Mouse (Mus musculus): ENCODE data around the gene Srp72. TPM values are rescaled to one million over a fixed set of nuclear protein-coding genes. Genes with fewer than 3 reads are reported as not detected.
"Not testable (repeated sequence)": the region's sequence is repeated elsewhere in the genome, so short reads cannot be mapped to it uniquely, and the experiment has no call there.

The Srp72 gene
- polyA plus RNA-seq, 1 experiment from 2014 or later: 92.3 TPM

GRCm38 (mm10) chr5:77013171-77013570 is 38.7 kb downstream of the Srp72 start:
- no peak overlapping the region for H3K27ac ChIP-seq (ENCODE audit: low read depth, low read length)
- no peak for ATAC-seq
- WGBS: 84% methylated on average over 3 of the region's 3 CpGs

GRCm38 (mm10) chr5:77015544-77016482 is 41.3 kb downstream of the Srp72 start, which contains the start of gene Thegl:
Gene Thegl, plus strand, starts transcription at chr5:77016023.
- Histone ChIP-seq H3K4me2 (ENCODE audit: low read length) (peak within 1 kb of the TSS; percentile 74), H3K4me3 (ENCODE audit: low read depth, low read length) (peak within 1 kb of the TSS; percentile 48), H3K9me3 (replicated peaks; ENCODE audit: control insufficient read depth, low read length) (no peaks in the 10 kb centered on the region), H3K36me3 (ENCODE audit: control insufficient read depth, insufficient read depth, low read length) (no peaks in the 10 kb centered on the region), H3K9ac (ENCODE audit: low read length) (peak within 1 kb of the TSS; percentile 50), H3K27me3 (replicated peaks; ENCODE audit: control insufficient read depth, insufficient read depth, low read length) (0 out of 2 replicates have a peak, but pooled peaks cover 2% of the 10 kb centered on the region), H3K4me1 (ENCODE audit: control insufficient read depth, insufficient read depth, low read length) (no peaks in the 10 kb centered on the region), H3K27ac (ENCODE audit: low read depth, low read length) (no peak within 1 kb of the TSS)
- peak; percentile 99 for ATAC-seq
- 10% methylated on average over 57 of the region's 57 CpGs for WGBS
- DNase-seq (ENCODE audit: low spot score): peak; percentile 89

More at GRCm38 (mm10) chr5:77013171-77013570, 38.7 kb downstream of the Srp72 start:
- H3K36me3 ChIP-seq (ENCODE audit: control insufficient read depth, insufficient read depth, low read length): no peaks in the 10 kb centered on the region
- no peak overlapping the region for H3K9ac ChIP-seq (ENCODE audit: low read length)
- no peaks in the 10 kb centered on the region for H3K9me3 ChIP-seq (replicated peaks; ENCODE audit: control insufficient read depth, low read length)
- no peaks in the 10 kb centered on the region for H3K4me1 ChIP-seq (ENCODE audit: control insufficient read depth, insufficient read depth, low read length)
- no peak overlapping the region for H3K4me3 ChIP-seq (ENCODE audit: low read depth, low read length)
- 0 out of 2 replicates have a peak, but pooled peaks cover 2% of the 10 kb centered on the region for H3K27me3 ChIP-seq (replicated peaks; ENCODE audit: control insufficient read depth, insufficient read depth, low read length)
- H3K4me2 ChIP-seq (ENCODE audit: low read length): no peak overlapping the region
- DNase-seq (ENCODE audit: low spot score): no peak

GRCm38 (mm10) chr5:77028034-77028433 is 53.6 kb downstream of the Srp72 start:
- no peaks in the 10 kb centered on the region for H3K9me3 ChIP-seq (replicated peaks; ENCODE audit: control insufficient read depth, low read length)
- no peak for ATAC-seq
- no peaks in the 10 kb centered on the region for H3K4me1 ChIP-seq (ENCODE audit: control insufficient read depth, insufficient read depth, low read length)
- H3K4me3 ChIP-seq (ENCODE audit: low read depth, low read length): no peak overlapping the region
- no peak overlapping the region for H3K4me2 ChIP-seq (ENCODE audit: low read length)
- H3K36me3 ChIP-seq (ENCODE audit: control insufficient read depth, insufficient read depth, low read length): no peaks in the 10 kb centered on the region
- WGBS: 90% methylated on average over 3 of the region's 3 CpGs
- no peak for DNase-seq (ENCODE audit: low spot score)
- no peak overlapping the region for H3K27ac ChIP-seq (ENCODE audit: low read depth, low read length)
- H3K27me3 ChIP-seq (replicated peaks; ENCODE audit: control insufficient read depth, insufficient read depth, low read length): no peaks in the 10 kb centered on the region
- no peak overlapping the region for H3K9ac ChIP-seq (ENCODE audit: low read length)

GRCm38 (mm10) chr5:77029735-77030134 is 55.3 kb downstream of the Srp72 start:
- 77% methylated on average over 5 of the region's 5 CpGs for WGBS
- H3K36me3 ChIP-seq (ENCODE audit: control insufficient read depth, insufficient read depth, low read length): no peaks in the 10 kb centered on the region
- no peaks in the 10 kb centered on the region for H3K27me3 ChIP-seq (replicated peaks; ENCODE audit: control insufficient read depth, insufficient read depth, low read length)
- 0 out of 2 replicates have a peak, but pooled peaks have one; percentile 48 for ATAC-seq
- H3K4me1 ChIP-seq (ENCODE audit: control insufficient read depth, insufficient read depth, low read length): no peaks in the 10 kb centered on the region
- H3K27ac ChIP-seq (ENCODE audit: low read depth, low read length): no peak overlapping the region
- peak; percentile 57 for DNase-seq (ENCODE audit: low spot score)
- H3K9me3 ChIP-seq (replicated peaks; ENCODE audit: control insufficient read depth, low read length): no peaks in the 10 kb centered on the region
- H3K9ac ChIP-seq (ENCODE audit: low read length): no peak overlapping the region
- H3K4me3 ChIP-seq (ENCODE audit: low read depth, low read length): no peak overlapping the region
- H3K4me2 ChIP-seq (ENCODE audit: low read length): no peak overlapping the region

GRCm38 (mm10) chr5:77035101-77035500 is 60.6 kb downstream of the Srp72 start:
- H3K4me1 ChIP-seq (ENCODE audit: control insufficient read depth, insufficient read depth, low read length); H3K9ac ChIP-seq (ENCODE audit: low read length); H3K27ac ChIP-seq (ENCODE audit: low read depth, low read length); H3K27me3 ChIP-seq (replicated peaks; ENCODE audit: control insufficient read depth, insufficient read depth, low read length); H3K9me3 ChIP-seq (replicated peaks; ENCODE audit: control insufficient read depth, low read length); H3K4me3 ChIP-seq (ENCODE audit: low read depth, low read length); H3K4me2 ChIP-seq (ENCODE audit: low read length); DNase-seq (ENCODE audit: low spot score); H3K36me3 ChIP-seq (ENCODE audit: control insufficient read depth, insufficient read depth, low read length): not testable (repeated sequence)
- ATAC-seq: peak; percentile 66

GRCm38 (mm10) chr5:77038451-77038850 is 64.0 kb downstream of the Srp72 start:
- no peaks in the 10 kb centered on the region for H3K4me1 ChIP-seq (ENCODE audit: control insufficient read depth, insufficient read depth, low read length)
- DNase-seq (ENCODE audit: low spot score): no peak
- no peaks in the 10 kb centered on the region for H3K27me3 ChIP-seq (replicated peaks; ENCODE audit: control insufficient read depth, insufficient read depth, low read length)
- H3K4me2 ChIP-seq (ENCODE audit: low read length): no peak overlapping the region
- no peaks in the 10 kb centered on the region for H3K36me3 ChIP-seq (ENCODE audit: control insufficient read depth, insufficient read depth, low read length)
- WGBS: 93% methylated on average over 10 of the region's 10 CpGs
- ATAC-seq: no peak
- no peak overlapping the region for H3K27ac ChIP-seq (ENCODE audit: low read depth, low read length)
- no peak overlapping the region for H3K4me3 ChIP-seq (ENCODE audit: low read depth, low read length)
- H3K9ac ChIP-seq (ENCODE audit: low read length): no peak overlapping the region
- no peaks in the 10 kb centered on the region for H3K9me3 ChIP-seq (replicated peaks; ENCODE audit: control insufficient read depth, low read length)

GRCm38 (mm10) chr5:77039391-77039790 is 64.9 kb downstream of the Srp72 start:
- Histone ChIP-seq H3K4me2 (ENCODE audit: low read length) (no peak overlapping the region), H3K9me3 (replicated peaks; ENCODE audit: control insufficient read depth, low read length) (no peaks in the 10 kb centered on the region), H3K36me3 (ENCODE audit: control insufficient read depth, insufficient read depth, low read length) (no peaks in the 10 kb centered on the region), H3K27ac (ENCODE audit: low read depth, low read length) (no peak overlapping the region), H3K4me3 (ENCODE audit: low read depth, low read length) (no peak overlapping the region), H3K9ac (ENCODE audit: low read length) (no peak overlapping the region), H3K4me1 (ENCODE audit: control insufficient read depth, insufficient read depth, low read length) (no peaks in the 10 kb centered on the region), H3K27me3 (replicated peaks; ENCODE audit: control insufficient read depth, insufficient read depth, low read length) (no peaks in the 10 kb centered on the region)
- DNase-seq (ENCODE audit: low spot score) (no peak), ATAC-seq (no peak)

- Histone ChIP-seq H3K27me3 (replicated peaks; ENCODE audit: control insufficient read depth, insufficient read depth, low read length) (no peaks in the 10 kb centered on the region), H3K36me3 (ENCODE audit: control insufficient read depth, insufficient read depth, low read length) (no peaks in the 10 kb centered on the region), H3K9ac (ENCODE audit: low read length) (no peak overlapping the region), H3K4me3 (ENCODE audit: low read depth, low read length) (no peak overlapping the region), H3K27ac (ENCODE audit: low read depth, low read length) (no peak overlapping the region), H3K4me2 (ENCODE audit: low read length) (no peak overlapping the region), H3K9me3 (replicated peaks; ENCODE audit: control insufficient read depth, low read length) (no peaks in the 10 kb centered on the region), H3K4me1 (ENCODE audit: control insufficient read depth, insufficient read depth, low read length) (no peaks in the 10 kb centered on the region)
- no peak for ATAC-seq
- 77% methylated on average over 5 of the region's 5 CpGs for WGBS
- no peak for DNase-seq (ENCODE audit: low spot score)
These were observed 69.9 kb downstream of the Srp72 start for GRCm38 (mm10) chr5:77044362-77044761.

All from forebrain, embryonic 14.5 days (tissue).